Mouse (Mus musculus): Measurements from ENCODE around the gene Taar8c. TPM values are rescaled to one million over a fixed set of nuclear protein-coding genes. Genes with fewer than 3 reads are reported as not detected.
"Not testable (repeated sequence)": the region's sequence is repeated elsewhere in the genome, so short reads cannot be mapped to it uniquely, and the experiment has no call there.

The Taar8c gene
- polyA plus RNA-seq, 1 experiment from 2014 or later: not detected

GRCm38 (mm10) chr10:24131451-24132262 is 29.9 kb upstream of the Taar8c start:
- no peaks in the 10 kb centered on the region for H3K27me3 ChIP-seq (replicated peaks; ENCODE audit: control insufficient read depth, insufficient read depth, low read length)
- H3K4me2 ChIP-seq (ENCODE audit: low read length): peak overlapping the region; percentile 32; the same call in 1 of the 2 replicates
- DNase-seq (ENCODE audit: low spot score): peak; percentile 93
- no peak overlapping the region for H3K27ac ChIP-seq (ENCODE audit: low read depth, low read length)
- ATAC-seq: peak; percentile 91
- no peaks in the 10 kb centered on the region for H3K36me3 ChIP-seq (ENCODE audit: control insufficient read depth, insufficient read depth, low read length)
- H3K9me3 ChIP-seq (replicated peaks; ENCODE audit: control insufficient read depth, low read length): no peaks in the 10 kb centered on the region
- H3K4me3 ChIP-seq (ENCODE audit: low read depth, low read length): no peak overlapping the region
- H3K9ac ChIP-seq (ENCODE audit: low read length): no peak overlapping the region
- peaks cover 2% of the 10 kb centered on the region; the same call in 1 of the 2 replicates for H3K4me1 ChIP-seq (ENCODE audit: control insufficient read depth, insufficient read depth, low read length)
- WGBS: 20% methylated on average over 9 of the region's 9 CpGs

- Histone ChIP-seq H3K9me3 (replicated peaks; ENCODE audit: control insufficient read depth, low read length) (no peaks in the 10 kb centered on the region), H3K36me3 (ENCODE audit: control insufficient read depth, insufficient read depth, low read length) (no peaks in the 10 kb centered on the region), H3K4me2 (ENCODE audit: low read length) (no peak overlapping the region), H3K4me1 (ENCODE audit: control insufficient read depth, insufficient read depth, low read length) (0 out of 2 replicates have a peak, but pooled peaks cover 3% of the 10 kb centered on the region), H3K4me3 (ENCODE audit: low read depth, low read length) (no peak overlapping the region), H3K27ac (ENCODE audit: low read depth, low read length) (no peak overlapping the region), H3K9ac (ENCODE audit: low read length) (no peak overlapping the region), H3K27me3 (replicated peaks; ENCODE audit: control insufficient read depth, insufficient read depth, low read length) (no peaks in the 10 kb centered on the region)
- DNase-seq (ENCODE audit: low spot score) (peak; percentile 74), ATAC-seq (no peak; the same call in 1 of the 2 replicates)
- WGBS: 46% methylated on average over 6 of the region's 6 CpGs
Observed at GRCm38 (mm10) chr10:24111116-24111778, 9.5 kb upstream of the Taar8c start.

GRCm38 (mm10) chr10:24109434-24109833 is 7.7 kb upstream of the Taar8c start, which contains the start of gene Taar9:
Gene Taar9 (minus strand): TSS chr10:24109534.
- not testable (repeated sequence) for H3K4me3 ChIP-seq (ENCODE audit: low read depth, low read length); ATAC-seq; H3K27me3 ChIP-seq (replicated peaks; ENCODE audit: control insufficient read depth, insufficient read depth, low read length); H3K4me1 ChIP-seq (ENCODE audit: control insufficient read depth, insufficient read depth, low read length); H3K9me3 ChIP-seq (replicated peaks; ENCODE audit: control insufficient read depth, low read length); DNase-seq (ENCODE audit: low spot score); H3K27ac ChIP-seq (ENCODE audit: low read depth, low read length); H3K36me3 ChIP-seq (ENCODE audit: control insufficient read depth, insufficient read depth, low read length); H3K4me2 ChIP-seq (ENCODE audit: low read length); H3K9ac ChIP-seq (ENCODE audit: low read length)
- WGBS: 83% methylated on average over 8 of the region's 8 CpGs

- H3K4me3 ChIP-seq (ENCODE audit: low read depth, low read length): no peak overlapping the region
- H3K9me3 ChIP-seq (replicated peaks; ENCODE audit: control insufficient read depth, low read length): no peaks in the 10 kb centered on the region
- 34% methylated on average over 3 of the region's 3 CpGs for WGBS
- DNase-seq (ENCODE audit: low spot score): no peak
- 0 out of 2 replicates have a peak, but pooled peaks cover 3% of the 10 kb centered on the region for H3K4me1 ChIP-seq (ENCODE audit: control insufficient read depth, insufficient read depth, low read length)
- H3K36me3 ChIP-seq (ENCODE audit: control insufficient read depth, insufficient read depth, low read length): no peaks in the 10 kb centered on the region
- no peak for ATAC-seq
- no peak overlapping the region for H3K9ac ChIP-seq (ENCODE audit: low read length)
- H3K4me2 ChIP-seq (ENCODE audit: low read length): no peak overlapping the region
- H3K27me3 ChIP-seq (replicated peaks; ENCODE audit: control insufficient read depth, insufficient read depth, low read length): no peaks in the 10 kb centered on the region
- no peak overlapping the region for H3K27ac ChIP-seq (ENCODE audit: low read depth, low read length)
Observed at GRCm38 (mm10) chr10:24108236-24108635, 6.5 kb upstream of the Taar8c start.

- H3K4me2 ChIP-seq (ENCODE audit: low read length): no peak overlapping the region
- H3K36me3 ChIP-seq (ENCODE audit: control insufficient read depth, insufficient read depth, low read length): no peaks in the 10 kb centered on the region
- no peak overlapping the region for H3K27ac ChIP-seq (ENCODE audit: low read depth, low read length)
- DNase-seq (ENCODE audit: low spot score): no peak
- H3K4me1 ChIP-seq (ENCODE audit: control insufficient read depth, insufficient read depth, low read length): 0 out of 2 replicates have a peak, but pooled peaks cover 3% of the 10 kb centered on the region
- no peak overlapping the region for H3K9ac ChIP-seq (ENCODE audit: low read length)
- ATAC-seq: no peak
- H3K4me3 ChIP-seq (ENCODE audit: low read depth, low read length): no peak overlapping the region
- no peaks in the 10 kb centered on the region for H3K27me3 ChIP-seq (replicated peaks; ENCODE audit: control insufficient read depth, insufficient read depth, low read length)
- 49% methylated on average over 5 of the region's 5 CpGs for WGBS
- no peaks in the 10 kb centered on the region for H3K9me3 ChIP-seq (replicated peaks; ENCODE audit: control insufficient read depth, low read length)
Observed at GRCm38 (mm10) chr10:24107747-24108146, 6.0 kb upstream of the Taar8c start.

GRCm38 (mm10) chr10:24103299-24103698 is 1.6 kb upstream of the Taar8c start:
- not testable (repeated sequence) for H3K4me1 ChIP-seq (ENCODE audit: control insufficient read depth, insufficient read depth, low read length); ATAC-seq; DNase-seq (ENCODE audit: low spot score); H3K36me3 ChIP-seq (ENCODE audit: control insufficient read depth, insufficient read depth, low read length); H3K27me3 ChIP-seq (replicated peaks; ENCODE audit: control insufficient read depth, insufficient read depth, low read length); H3K4me3 ChIP-seq (ENCODE audit: low read depth, low read length); H3K4me2 ChIP-seq (ENCODE audit: low read length); H3K27ac ChIP-seq (ENCODE audit: low read depth, low read length); H3K9ac ChIP-seq (ENCODE audit: low read length); H3K9me3 ChIP-seq (replicated peaks; ENCODE audit: control insufficient read depth, low read length)
- 70% methylated on average over 1 of the region's 1 CpGs for WGBS

- not testable (repeated sequence) for ATAC-seq; H3K9me3 ChIP-seq (replicated peaks; ENCODE audit: control insufficient read depth, low read length); H3K4me1 ChIP-seq (ENCODE audit: control insufficient read depth, insufficient read depth, low read length); H3K27ac ChIP-seq (ENCODE audit: low read depth, low read length); H3K36me3 ChIP-seq (ENCODE audit: control insufficient read depth, insufficient read depth, low read length); H3K27me3 ChIP-seq (replicated peaks; ENCODE audit: control insufficient read depth, insufficient read depth, low read length); DNase-seq (ENCODE audit: low spot score); H3K4me2 ChIP-seq (ENCODE audit: low read length); H3K4me3 ChIP-seq (ENCODE audit: low read depth, low read length); H3K9ac ChIP-seq (ENCODE audit: low read length)
- 87% methylated on average over 2 of the region's 2 CpGs for WGBS
Observed at GRCm38 (mm10) chr10:24097010-24097409, 4.7 kb downstream of the Taar8c start.

- Histone ChIP-seq H3K4me3 (ENCODE audit: low read depth, low read length) (no peak within 1 kb of the TSS), H3K4me1 (ENCODE audit: control insufficient read depth, insufficient read depth, low read length) (no peaks in the 10 kb centered on the region), H3K9ac (ENCODE audit: low read length) (no peak within 1 kb of the TSS), H3K36me3 (ENCODE audit: control insufficient read depth, insufficient read depth, low read length) (no peaks in the 10 kb centered on the region), H3K9me3 (replicated peaks; ENCODE audit: control insufficient read depth, low read length) (no peaks in the 10 kb centered on the region), H3K27me3 (replicated peaks; ENCODE audit: control insufficient read depth, insufficient read depth, low read length) (no peaks in the 10 kb centered on the region), H3K27ac (ENCODE audit: low read depth, low read length) (no peak within 1 kb of the TSS), H3K4me2 (ENCODE audit: low read length) (no peak within 1 kb of the TSS)
- WGBS: 84% methylated on average over 2 of the region's 2 CpGs
- ATAC-seq: no peak
- DNase-seq (ENCODE audit: low spot score): no peak
Observed at GRCm38 (mm10) chr10:24092194-24092593, 9.5 kb downstream of the Taar8c start, which contains the start of gene Taar8b. Gene Taar8b (minus strand): TSS chr10:24092294.

- no peaks in the 10 kb centered on the region for H3K27me3 ChIP-seq (replicated peaks; ENCODE audit: control insufficient read depth, insufficient read depth, low read length)
- no peak overlapping the region for H3K4me2 ChIP-seq (ENCODE audit: low read length)
- 88% methylated on average over 2 of the region's 2 CpGs for WGBS
- no peak overlapping the region for H3K27ac ChIP-seq (ENCODE audit: low read depth, low read length)
- ATAC-seq (no peak), DNase-seq (ENCODE audit: low spot score) (no peak)
- H3K36me3 ChIP-seq (ENCODE audit: control insufficient read depth, insufficient read depth, low read length): no peaks in the 10 kb centered on the region
- no peak overlapping the region for H3K4me3 ChIP-seq (ENCODE audit: low read depth, low read length)
- H3K4me1 ChIP-seq (ENCODE audit: control insufficient read depth, insufficient read depth, low read length): no peaks in the 10 kb centered on the region
- no peak overlapping the region for H3K9ac ChIP-seq (ENCODE audit: low read length)
- no peaks in the 10 kb centered on the region for H3K9me3 ChIP-seq (replicated peaks; ENCODE audit: control insufficient read depth, low read length)
Observed at GRCm38 (mm10) chr10:24087168-24087567, 14.5 kb downstream of the Taar8c start.

All from forebrain, embryonic 14.5 days (tissue).